Mouse (Mus musculus) megakaryocyte progenitor cell, adult 5-6 weeks (primary cell): ENCODE results near the gene Apoa5. TPM values are rescaled to one million over a fixed set of nuclear protein-coding genes. Genes with fewer than 3 reads are reported as not detected.
A peak's percentile ranks its signal among the peaks of the same experiment; 100 is the strongest.
"Not testable (repeated sequence)": the region's sequence is repeated elsewhere in the genome, so short reads cannot be mapped to it uniquely, and the experiment has no call there.

Experiments used
- ATAC-seq: replicated peaks from 2 replicates; pipeline ENCODE4 v1.8.0; 2016; ENCODE audit warnings: mild to moderate bottlenecking, moderate TSS enrichment, inconsistent platforms; ENCODE audit not compliant: poor library complexity
- total RNA-seq, 2 experiments: library from RNA; stranded (forward) in 1 of 2; stranded (reverse) in 1 of 2; fragments of 157-497, 149-512 nt in 1 of 2; fragments of 200-1000 nt in 1 of 2; gene quantifications; 2 replicates each; pipeline versions ENCODE4 v1.2.3 to v1.2.4; 2015 to 2017

Apoa5 gene
- total RNA-seq, 2 experiments from 2014 or later: not detected

DNA sequence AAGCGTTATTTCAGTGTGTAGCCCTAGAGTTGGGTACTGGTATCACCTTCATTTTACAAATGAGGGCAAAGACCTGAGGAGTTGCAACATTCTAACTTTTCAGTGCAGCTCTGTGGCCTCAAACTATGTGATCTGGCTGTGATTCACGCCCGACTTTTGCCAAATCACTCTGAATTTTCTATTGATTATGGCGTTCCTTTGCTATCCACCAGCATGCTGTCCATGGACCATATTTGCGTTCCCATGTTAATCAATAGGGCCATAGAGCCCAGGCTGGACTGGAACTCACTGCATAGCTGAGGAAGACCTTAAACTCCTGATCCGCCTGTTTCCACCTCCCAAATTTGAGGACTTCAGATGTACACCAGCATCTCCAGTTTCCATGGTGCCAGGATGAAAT is 9.3 kb upstream of the Apoa5 start:
- no peak for ATAC-seq

DNA sequence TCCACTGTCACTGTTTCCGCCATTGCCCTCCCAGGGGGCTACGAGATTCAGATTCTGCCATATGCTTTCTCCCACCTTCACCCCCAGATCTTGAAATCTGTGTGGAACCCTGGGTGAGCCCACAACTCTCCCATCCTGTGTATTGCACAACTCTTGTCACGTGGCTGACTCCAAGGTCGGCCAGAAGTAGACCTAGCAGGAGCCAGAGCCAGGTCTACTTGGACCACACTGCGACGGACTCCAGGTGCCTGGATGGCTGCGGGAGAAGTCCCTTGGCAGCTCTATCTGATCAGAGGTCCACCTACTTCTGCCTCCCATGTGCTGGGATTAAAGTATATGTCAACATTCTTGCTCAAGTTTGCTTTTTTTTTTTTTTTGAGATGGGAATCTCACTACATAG is 7.3 kb upstream of the Apoa5 start:
- no peak for ATAC-seq

DNA sequence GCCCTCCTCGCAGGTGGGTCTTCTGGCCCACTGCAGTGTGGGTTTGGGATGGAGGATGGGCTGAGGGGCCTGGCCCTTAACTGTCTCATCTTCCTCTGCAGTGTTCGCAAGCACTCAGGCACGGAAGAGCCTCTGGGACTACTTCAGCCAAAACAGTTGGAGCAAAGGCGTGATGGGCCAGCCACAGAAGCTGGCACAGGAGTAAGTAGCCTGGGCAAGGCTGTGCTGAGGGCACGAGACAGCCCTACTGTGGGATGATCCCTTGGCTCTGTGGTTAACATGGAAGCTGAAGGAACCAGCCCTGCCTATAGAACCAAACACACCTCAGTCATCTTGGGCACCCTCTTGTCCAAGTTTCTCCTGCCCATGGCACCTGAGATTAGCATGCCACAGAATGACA is 692 bp downstream of the Apoa5 start:
- no peak for ATAC-seq

DNA sequence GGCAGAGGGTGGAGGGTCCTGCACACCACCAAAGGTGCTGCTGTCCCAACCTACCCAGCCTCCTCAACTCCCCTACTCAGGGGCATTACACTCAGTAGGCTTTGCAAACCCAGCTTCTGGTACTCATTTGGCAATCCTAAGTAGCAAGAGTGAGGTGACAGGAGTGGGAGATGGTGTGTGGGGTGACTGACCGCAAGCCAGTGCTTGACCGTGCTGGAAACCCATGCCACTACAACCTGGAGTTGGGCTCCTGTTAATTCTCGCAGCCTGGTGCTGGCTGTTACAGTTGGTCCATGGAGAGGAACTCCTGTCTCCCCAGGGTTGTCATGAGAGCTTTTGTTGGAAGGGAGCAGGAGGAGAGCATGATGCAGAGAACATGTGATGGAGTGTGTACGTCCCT is 2.3 kb downstream of the Apoa5 start:
- no peak for ATAC-seq

DNA sequence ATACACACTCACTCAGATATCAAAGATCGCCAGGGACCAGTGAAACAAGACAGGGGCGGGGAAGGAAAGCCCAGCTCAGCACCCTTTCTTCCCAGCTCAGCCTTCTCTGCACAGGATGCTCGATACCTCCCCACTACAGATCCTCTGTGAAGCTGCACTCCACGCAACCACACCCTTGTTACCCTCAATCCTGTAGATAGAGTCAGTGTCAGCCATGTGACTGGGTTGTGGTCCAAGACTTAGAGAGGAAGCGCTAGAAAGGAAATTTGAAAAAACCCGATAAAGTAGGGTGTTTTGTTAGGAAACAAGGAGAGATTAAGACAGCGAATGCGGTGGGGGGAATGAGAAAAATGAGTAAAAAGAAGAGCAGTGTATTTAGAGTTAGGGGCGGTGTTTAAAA is 3.6 kb downstream of the Apoa5 start:
- peak; percentile 40 for ATAC-seq

DNA sequence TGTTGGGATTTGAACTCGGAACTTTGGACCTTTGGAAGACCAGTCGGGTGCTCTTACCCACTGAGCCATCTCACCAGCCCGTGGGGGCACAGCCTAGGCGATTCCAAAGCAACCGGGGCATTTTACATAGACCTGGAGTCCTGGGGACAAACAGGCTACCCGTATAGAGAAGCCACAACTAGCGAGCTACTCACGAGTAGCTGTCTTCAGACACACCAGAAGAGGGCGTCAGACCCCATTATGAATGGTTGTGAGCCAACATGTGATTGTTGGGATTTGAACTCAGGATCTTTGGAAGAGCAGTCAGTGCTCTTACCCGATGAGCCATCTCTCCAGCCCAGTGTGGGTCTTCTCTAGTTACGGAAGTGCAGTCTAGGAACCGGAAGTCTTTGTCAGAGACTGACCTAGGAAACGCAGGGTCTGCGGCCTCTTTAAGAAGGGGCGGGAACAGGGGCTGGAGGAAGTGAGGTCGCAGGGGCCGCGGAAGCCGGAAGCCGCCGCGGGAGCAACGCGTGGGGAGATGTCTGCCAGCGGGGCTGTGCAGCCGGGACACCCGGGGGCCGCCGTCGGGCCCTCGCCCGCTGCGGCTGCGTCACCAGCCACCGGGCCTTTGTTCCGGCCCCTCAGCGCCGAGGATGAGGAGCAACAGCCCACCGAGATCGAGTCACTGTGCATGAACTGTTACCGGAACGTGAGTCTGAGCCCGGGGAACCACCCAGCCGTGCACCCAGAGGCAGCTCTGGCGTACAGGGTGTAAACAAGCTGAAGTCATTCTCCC is 4.4 kb downstream of the Apoa5 start, which contains the start of gene Zpr1:
Zpr1 (plus strand) TSS at position 388 of the 778 bp plus-strand sequence.
- peak; percentile 97 for ATAC-seq

DNA sequence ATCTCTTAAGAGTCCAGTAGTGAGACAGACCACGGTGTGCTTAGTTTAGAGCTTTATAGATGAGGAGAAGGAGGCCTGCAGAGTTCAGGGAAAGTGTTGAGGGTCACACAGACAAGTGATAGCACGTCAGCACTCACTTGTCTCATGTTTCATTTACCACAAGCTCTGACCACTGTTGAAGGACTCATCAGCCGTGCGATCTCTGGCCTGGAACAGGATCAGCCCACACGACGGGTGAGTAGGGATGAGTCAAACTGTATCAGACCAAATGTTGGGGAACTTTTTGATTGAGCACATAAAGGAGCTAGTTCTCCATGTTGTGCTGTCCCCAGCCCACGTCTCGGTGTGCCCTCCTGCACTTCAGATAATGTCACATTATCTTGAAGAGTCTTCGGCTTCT is 6.1 kb downstream of the Apoa5 start:
- no peak for ATAC-seq

DNA sequence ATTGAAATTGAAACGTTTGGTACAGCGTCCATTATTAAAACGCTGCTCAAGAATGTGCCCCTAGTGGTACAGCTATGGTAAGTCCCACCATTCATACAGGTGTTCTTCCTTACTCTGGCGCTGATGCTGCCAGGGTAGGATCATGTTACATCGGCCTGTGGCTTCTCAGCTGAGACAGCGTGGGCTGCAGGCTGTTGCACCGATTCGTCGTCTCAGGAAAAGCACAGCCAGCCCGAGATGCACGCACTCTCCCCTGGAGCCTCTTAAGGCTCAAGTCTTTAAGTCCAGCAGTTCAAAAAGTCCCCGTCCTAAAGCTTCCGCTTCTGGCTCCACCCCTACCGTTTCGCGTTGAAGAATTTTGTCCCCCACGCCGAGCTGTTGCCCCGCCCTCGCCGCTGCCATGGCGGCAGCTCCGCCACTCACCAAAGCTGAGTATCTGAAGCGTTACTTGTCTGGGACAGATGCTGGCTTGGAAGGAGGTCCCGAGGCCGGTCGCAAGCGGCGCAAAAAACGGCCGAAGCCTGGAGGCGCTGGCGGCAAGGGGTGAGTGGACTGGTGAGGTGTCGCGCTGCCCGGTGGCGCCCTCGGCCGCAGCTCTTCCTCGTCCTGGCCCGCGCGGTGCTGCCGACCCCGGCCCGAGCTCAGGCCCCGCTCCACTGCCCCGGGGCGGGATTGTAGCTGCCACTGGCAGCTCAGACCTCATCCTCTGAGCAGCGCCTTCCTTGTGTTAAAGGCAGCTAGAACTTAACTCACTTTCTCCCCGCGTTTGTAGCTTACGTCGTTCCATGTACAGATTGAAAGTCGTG is 14.4 kb downstream of the Apoa5 start, which contains the start of gene Bud13:
Bud13 (plus strand) TSS at position 378 of the 806 bp plus-strand sequence.
- peak; percentile 96 for ATAC-seq

DNA sequence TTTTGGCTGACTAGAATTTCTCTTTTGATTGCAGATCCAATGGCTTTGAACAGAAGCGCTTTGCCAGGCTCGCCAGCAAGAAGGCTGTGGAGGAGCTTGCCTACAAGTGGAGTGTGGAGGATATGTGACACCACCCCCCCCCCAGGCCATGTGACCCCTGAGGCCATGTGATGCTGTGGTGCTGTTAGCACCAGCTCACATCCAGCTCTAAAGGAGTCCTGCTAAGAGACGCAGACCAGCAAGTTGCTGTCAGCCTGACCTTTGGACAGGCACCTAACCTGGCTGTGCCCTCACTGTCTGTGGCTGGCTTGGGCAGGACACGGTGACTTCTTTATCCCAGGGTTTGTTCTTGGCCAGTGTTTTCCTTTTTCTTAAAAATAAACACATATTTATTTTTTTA is 29.9 kb downstream of the Apoa5 start:
- ATAC-seq: no peak

DNA sequence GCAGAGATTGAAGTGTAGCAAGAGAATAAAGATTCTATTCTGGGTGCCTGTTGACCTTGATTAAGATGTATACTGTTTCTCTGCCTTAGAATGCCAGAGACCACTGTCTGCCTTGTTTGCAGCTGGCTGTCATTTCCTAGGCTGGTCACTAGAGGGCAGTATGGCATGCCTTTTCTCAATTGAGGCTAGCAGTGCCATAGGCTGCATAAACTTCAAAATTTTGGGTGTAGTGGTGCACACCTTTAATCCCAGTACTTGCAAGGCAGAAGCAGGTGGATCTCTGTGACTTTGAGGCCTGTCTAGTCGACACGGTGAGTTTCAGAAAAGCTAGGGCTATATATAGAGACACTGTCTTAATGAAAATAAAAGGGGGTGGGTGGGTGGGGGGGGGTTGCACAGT is 33.7 kb downstream of the Apoa5 start:
- peak; percentile 86 for ATAC-seq

DNA sequence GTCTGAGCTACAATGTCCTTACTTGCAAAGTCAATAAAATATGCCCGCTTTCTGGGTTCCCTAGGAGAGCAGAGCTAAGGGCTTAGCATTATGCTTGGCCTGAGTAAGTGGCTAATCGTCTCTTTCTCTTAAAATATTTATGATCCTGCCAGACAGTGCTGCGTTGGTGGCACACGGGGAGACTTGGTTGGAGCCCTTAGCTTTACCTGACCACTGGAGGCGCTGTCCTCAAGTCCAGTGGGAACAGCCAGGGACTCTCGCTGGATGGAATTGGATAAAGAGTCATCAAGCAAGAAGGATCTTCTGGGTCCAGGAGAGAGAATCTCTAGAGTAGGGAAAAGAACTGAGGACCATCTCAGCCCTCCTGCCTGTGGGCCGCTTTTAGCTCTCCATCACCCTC is 40.7 kb downstream of the Apoa5 start:
- no peak for ATAC-seq

DNA sequence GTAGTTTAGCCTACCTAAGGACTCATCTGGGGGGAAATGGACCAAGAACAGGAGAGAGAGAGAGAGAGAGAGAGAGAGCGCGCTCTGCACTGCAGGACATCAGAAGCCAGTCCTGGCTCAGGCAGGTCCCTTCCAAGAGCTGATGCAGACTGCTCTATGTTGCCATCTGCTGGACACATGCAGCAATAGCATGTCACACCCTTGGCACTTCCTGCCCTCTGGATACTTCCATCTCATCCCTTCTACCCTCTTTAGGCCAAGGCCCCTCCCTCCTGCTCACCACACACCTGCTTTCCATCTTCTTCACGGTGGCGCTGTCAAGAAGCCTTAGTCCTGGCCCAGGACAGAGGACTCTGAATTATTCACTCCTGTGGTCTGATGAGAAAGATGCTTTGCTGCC is 46.1 kb downstream of the Apoa5 start:
- ATAC-seq: peak; percentile 98

DNA sequence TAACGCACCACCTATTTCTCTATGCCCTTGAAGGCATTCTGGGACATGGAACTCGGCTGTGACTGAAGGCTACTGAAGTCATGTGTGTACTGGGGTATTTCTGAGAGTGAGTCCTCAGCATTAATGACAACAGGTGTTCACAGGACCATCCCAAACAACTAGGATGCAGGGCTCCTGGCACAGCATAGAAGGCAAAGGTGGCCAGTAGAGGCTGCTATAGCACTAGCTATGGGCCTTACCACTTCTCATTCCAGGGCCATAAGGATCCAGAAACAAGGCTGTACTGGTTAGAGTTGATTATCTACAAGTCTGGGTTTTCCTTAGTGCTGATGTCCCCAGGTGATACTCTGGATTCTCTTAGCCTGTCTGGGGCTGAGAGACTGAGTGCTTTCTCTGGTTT is 46.5 kb downstream of the Apoa5 start:
- no peak for ATAC-seq

DNA sequence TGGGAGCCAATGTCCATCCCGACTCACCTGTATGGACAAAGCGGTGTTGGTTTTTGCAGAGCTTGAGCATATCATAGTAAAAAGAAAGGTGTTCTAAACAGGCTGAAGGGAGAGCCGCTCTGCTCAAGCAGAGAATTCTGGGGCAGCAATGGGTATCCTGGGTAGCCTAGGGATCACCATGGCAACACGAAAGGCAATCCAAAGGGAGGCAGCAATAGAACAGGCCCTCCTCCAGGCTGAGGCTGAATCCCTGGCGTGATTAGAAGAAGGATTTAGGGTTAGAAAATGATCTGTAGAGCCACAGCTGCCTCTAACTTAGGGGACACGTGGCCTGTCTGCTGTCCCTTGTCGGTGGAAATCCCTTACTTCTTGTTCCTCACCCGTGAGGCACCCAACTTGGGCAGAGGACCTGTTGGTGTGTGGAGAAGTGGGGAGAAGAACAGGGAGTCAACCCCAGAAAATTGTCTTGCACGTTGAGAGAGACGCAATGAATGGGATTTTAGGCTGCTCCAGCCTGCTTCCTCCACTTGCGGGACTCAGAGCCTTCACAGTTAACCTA is 47.5 kb downstream of the Apoa5 start:
- no peak for ATAC-seq

DNA sequence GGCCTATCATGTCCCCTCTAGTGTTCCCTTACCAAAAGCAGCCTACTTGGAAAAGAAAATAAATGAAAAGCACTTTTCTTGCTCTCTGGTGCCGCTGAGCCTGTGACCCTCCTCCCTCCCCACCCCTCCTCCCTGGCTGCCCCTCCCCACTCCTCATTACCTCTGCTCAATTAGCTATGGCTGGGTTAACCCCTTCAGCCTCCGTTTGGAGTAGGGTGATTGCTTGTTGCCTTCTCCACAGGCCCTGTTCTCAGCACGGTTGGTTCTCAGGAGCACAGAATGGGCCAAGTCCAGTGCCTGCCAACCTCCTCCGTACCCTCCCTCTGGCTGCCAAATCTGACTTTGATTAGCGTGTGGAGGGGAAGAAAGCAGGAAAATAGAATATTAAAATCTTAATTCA is 48.0 kb downstream of the Apoa5 start:
- no peak for ATAC-seq

DNA sequence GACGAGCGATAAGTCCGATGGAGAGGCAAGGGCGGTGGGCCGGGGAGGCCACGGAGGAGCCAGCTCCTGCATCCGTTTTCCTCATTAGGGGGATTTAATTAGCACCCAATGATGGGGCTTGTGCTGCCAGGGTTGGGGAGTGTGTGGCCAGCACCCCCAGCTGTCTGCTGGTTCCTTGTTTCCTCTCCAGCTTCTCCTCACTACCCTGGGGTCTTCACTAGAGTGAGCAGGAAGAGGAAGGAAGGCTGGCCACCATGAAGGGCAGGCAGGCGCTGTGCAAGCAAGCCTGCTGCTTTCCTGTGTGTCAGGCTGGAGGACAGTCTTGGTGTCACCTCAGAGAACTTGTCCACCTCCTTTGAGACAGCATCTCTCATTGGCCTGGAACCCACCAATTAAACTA is 48.5 kb downstream of the Apoa5 start:
- ATAC-seq: no peak

DNA sequence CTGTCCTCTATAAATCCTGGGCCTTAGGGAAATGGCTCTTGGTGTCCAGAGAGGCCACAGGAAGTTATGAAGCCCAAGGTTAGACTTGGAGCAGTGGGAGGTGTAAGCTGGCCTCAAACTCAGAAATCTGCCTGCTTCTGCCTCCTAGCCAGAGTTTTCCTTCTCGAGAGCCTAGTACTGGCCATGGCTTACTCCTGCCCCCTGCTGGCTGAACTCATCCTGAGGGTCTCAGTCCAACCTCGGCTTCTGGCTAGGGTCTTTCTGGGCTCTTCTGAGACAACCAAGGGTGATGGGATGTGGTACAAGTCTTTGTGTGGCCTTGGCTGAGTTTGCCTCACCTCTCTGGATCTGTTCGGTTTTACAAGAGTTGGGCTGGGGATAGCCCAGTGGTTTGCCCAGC is 49.5 kb downstream of the Apoa5 start:
- no peak for ATAC-seq

DNA sequence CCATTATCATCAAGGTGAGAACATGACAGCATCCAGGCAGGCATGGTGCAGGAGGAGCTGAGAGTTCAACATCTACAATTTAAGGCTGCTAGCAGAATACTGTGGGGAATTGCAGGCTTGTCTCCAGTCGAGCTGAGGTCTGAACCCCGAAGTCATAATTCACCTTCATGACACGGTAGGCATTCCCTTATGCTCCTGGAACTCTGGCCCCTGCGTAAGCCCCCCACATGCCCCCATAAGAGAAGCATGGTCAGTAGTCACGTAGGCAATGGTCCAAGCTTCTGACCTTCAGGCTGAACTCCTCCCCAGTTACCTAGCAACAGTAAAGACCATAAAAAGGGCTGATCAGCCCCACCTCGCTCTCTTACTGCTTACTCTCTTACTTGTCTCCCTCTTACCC is 51.5 kb downstream of the Apoa5 start, which contains the start of gene 4931429L15Rik:
4931429L15Rik (minus strand) TSS at position 101 of the 400 bp plus-strand sequence.
- ATAC-seq: not testable (repeated sequence)

DNA sequence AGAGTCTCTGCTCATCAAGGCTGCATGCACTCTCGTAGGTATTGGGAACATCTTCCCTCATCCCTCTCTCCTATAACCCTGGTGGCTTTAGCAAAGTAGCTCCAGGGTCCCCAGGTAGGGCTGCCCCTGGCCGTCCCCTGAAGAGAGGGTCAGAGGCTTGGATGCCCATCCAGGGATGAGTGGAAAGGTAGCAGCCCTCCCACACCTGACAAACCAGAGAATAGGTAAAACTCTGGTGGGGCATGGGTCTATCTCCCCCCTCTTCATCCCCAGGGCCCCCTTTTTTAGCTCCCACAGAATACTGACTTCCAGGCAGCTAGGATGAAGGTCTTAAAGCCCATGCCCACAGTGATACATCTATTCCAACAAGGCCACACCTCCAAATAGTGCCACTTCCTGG is 52.0 kb downstream of the Apoa5 start:
- ATAC-seq: no peak
